Mouse (Mus musculus) MEL-GATA-1-ER (cell line): ENCODE measurements at regions not wholly inside any gene's neighbourhood (a gene's known extent, or its start where the extent isn't known, plus 50 kb on each side); places are given as distances from the start of the nearest gene placed in this dataset.

Experiments
- DNase-seq: peaks from one replicate; pipeline ENCODE4 v3.0.0-alpha.2; 2012; ENCODE audit warnings: low read depth; ENCODE audit errors: extremely low read depth

GRCm38 (mm10) chr5:133821273-133821672 is 278.2 kb upstream of the Castor2 start:
- DNase-seq, result no peak

GRCm38 (mm10) chr5:133815462-133815861 is 284.0 kb upstream of the Castor2 start:
- DNase-seq, result no peak

- no peak for DNase-seq
Observed at GRCm38 (mm10) chr5:133814436-133814835, 285.1 kb upstream of the Castor2 start.

GRCm38 (mm10) chr5:133812216-133812615 is 287.3 kb upstream of the Castor2 start:
- DNase-seq, result no peak

- no peak for DNase-seq
Observed at GRCm38 (mm10) chr5:133806891-133807290, 292.6 kb upstream of the Castor2 start.

GRCm38 (mm10) chr5:133802001-133802400 is 297.5 kb upstream of the Castor2 start:
- no peak for DNase-seq

- no peak for DNase-seq
Observed at GRCm38 (mm10) chr5:133795638-133796037, 303.9 kb upstream of the Castor2 start.

- DNase-seq, result no peak
Observed at GRCm38 (mm10) chr5:133790726-133791125, 308.8 kb upstream of the Castor2 start.

- DNase-seq, result no peak
Observed at GRCm38 (mm10) chr5:133788006-133788405, 311.5 kb upstream of the Castor2 start.

GRCm38 (mm10) chr5:133787491-133787890 is 312.0 kb upstream of the Castor2 start:
- DNase-seq, result no peak

- no peak for DNase-seq
Observed at GRCm38 (mm10) chr5:133776591-133776990, 322.9 kb upstream of the Castor2 start.

GRCm38 (mm10) chr5:133774116-133774515 is 325.4 kb upstream of the Castor2 start:
- no peak for DNase-seq

GRCm38 (mm10) chr5:133768856-133769255 is 330.7 kb upstream of the Castor2 start:
- DNase-seq, result no peak

- no peak for DNase-seq
Observed at GRCm38 (mm10) chr5:133757817-133758216, 341.7 kb upstream of the Castor2 start.

GRCm38 (mm10) chr5:133754180-133754579 is 345.3 kb upstream of the Castor2 start:
- no peak for DNase-seq

GRCm38 (mm10) chr5:133753461-133754160 is 345.9 kb upstream of the Castor2 start:
- DNase-seq, result no peak

- DNase-seq, result no peak
Observed at GRCm38 (mm10) chr5:133746960-133747359, 352.6 kb upstream of the Castor2 start.

GRCm38 (mm10) chr5:133746411-133746810 is 353.1 kb upstream of the Castor2 start:
- no peak for DNase-seq

GRCm38 (mm10) chr5:133744136-133744535 is 355.4 kb upstream of the Castor2 start:
- DNase-seq, result no peak

- no peak for DNase-seq
Observed at GRCm38 (mm10) chr5:133743606-133744005, 355.9 kb upstream of the Castor2 start.

GRCm38 (mm10) chr5:133731871-133732270 is 367.6 kb upstream of the Castor2 start:
- DNase-seq, result no peak

- DNase-seq, result no peak
Observed at GRCm38 (mm10) chr5:133718187-133719078, 381.1 kb upstream of the Castor2 start.
